Mouse (Mus musculus): ENCODE data around the gene Tnks2.

DNA sequence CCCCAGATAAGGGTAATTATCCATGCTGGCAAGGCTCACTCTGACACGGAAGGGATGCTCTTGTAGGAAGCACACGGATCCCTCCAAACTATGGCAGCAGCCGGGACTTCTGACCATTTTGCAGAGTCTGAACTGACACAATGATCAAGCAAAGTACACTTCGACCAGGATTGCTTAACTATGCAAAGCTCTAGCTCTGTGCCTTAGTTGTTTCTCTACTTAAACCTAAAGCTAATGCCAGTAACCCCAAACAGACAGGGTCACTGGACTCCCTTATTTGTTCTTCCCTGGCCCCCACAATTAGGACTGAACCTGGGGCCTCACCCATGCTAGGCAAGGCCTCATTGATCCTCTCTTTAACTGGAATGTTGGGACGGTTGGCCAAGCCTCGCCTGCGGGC lies 33.7 kb upstream of the Tnks2 start:
- TF ChIP-seq CTCF (IDR thresholded peaks at IDR 0.05) (no peak), EP300 (IDR thresholded peaks at IDR 0.05) (no peak)
